Mouse (Mus musculus): ENCODE results near the gene 2200002D01Rik.

Gene 2200002D01Rik

DNA sequence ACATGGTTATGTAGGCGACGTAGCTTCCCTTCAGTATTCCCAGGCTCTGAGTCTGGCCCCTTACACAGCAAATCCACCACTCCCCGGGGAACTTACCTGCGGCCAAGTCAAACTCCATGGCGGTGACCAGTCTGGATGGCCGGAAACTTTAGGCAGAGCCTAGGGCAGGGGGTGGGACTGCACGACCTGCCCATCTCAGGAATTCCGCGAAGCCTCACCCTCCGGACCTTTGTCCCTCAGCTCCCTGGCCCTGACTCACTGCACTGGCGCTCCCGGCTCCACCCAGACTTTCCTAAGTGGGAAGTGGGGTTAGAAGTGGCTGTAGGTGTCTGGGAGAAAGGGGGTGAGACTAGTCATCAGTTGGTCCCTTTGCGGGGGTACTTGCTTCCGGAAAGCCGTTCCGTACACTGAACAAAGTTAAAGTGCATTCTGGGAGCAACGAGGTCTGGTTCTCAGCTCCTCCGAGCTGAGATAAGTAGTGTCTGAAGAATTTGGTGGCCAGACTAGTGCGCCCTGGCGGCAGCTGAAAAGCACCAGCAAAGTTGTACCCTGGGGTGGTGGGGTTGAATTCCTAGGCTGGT, at the start of gene 2200002D01Rik:
Gene 2200002D01Rik (minus strand): TSS at position 206 of the 581 bp plus-strand sequence.
- peak; percentile 56 for DNase-seq (ENCODE audit: low spot score)

DNA sequence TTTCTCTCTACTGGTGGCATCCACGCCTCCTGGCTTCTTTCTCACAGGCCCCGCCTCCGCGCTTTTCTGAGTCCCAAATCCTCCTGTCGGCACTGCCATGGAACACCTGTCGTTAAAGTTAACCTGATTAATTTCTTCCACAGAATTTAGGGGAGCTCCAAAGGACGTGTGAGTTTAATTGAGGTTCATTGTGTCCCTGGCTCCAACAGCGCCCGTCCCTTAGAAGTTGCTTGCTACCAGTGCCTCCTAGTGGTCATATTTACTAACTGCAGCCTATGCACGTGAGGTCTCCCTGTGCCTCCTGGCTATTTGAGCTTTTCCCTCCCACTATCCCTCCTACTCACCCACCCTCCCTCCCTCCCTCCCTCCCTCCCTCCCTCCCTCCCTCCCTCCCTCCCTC, 48.7 kb upstream of the 2200002D01Rik start:
- DNase-seq (ENCODE audit: low spot score): peak; percentile 91

DNA sequence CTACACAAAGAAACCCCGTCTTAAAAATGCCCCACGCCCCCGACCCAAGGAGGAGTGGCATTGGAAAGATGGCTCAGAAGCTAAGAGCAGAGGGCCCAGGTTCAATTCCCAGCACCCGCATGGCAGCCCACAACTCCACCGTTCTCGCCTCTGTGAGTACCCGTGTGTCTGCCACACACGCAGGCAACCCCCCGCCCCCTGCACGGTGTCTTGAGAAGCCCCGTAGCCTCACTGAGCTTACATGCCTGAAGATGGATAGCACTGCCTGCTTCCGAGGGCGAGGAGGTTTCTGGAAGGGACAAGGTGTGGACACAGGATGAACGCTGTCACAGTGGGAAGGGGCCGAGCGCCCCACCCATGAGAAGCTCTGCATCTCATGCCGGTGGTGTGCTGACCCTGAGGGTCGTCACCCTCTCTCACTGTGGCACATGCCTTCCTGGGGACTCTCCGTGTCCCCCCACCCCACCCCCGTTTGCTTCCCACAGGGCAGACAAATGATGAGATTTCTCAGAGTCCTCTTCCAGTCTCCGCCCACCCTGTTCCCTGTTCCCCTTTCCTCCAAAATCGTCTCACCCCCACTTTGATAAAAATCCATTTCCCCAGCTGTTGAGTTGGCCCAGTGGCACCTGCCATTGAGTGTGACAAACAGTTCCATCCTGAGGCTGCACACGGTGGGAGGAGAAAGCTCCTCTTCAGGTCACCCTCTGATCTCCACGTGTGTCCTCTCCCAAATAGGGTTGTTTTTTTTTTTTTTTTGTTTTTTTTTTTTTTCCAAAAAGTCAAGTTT, 47.8 kb upstream of the 2200002D01Rik start:
- peak; percentile 3 for DNase-seq (ENCODE audit: low spot score)

DNA sequence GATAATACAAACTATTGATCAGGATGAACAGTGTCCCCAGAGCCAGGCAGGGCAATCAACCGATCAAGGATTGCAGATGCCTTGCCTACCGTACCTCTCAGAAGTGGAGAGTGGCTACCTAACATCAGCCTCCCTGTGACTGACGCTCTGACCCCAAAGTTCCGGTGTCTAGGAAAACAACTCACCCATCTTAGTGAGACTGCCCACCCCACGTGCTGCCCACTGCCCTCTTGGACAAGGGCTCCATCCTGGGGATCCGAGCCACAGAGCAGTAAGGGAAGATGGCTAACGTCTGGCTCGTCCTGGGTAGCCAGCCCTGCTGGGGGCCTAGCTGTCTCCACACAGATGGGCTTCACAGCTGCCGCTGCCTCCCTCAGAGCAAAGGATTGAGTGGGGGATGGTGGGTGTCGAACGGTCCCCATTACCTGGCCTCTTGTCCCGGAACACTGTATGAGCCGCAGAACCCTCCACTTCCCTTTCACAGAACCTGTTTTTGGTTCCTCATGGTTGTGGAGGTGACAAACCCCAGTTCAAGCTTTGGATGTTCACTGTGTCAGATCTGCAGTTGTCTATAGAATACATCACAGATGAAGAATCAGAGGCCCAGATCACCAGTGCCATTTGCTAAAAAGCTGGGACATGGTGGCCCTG, 46.0 kb upstream of the 2200002D01Rik start:
- no peak for DNase-seq (ENCODE audit: low spot score)

DNA sequence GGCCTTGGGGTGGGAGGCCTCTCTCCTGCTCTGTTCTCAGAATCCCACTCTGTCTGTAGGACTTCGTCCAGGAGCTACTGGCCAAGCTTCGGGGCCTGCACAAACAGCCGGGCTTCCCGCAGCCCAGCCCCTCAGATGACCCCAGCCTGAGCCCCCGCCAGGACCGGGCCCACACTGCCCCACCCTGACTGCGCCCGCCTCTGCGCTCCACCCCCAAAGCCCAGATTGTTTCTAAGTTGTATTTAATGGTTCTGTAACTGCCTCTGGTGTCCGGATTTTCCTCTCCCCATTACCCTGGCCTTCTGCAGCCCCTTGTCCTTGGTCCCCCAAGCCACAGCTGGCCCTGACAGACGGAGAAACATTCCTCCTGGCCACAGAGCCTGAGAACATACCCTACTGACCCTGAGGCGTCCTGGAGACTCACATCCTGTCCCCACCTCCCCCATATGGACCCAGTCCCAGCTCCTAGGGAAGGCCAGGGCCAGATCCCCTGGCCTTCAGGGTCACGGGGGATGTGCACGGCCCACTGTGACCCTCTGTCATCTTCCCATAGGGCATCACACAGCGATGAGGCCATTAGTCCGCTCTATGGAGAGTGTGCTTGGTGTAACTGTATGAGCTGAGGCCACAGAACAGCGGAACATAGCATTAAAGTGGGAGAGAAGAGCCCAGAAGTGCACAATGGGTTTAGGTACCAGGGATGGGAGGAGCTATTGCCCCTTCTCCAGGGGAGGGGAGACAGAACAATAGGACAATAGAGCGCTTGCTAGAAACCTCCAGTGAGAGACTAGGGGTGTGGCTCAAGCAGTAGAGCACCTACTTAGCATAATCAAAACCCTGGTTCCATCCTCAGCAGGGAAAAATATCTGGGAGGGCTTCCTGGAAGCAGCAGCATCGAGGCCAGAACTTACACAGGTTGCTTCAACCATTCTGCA, 45.1 kb upstream of the 2200002D01Rik start:
- DNase-seq (ENCODE audit: low spot score): peak; percentile 65

DNA sequence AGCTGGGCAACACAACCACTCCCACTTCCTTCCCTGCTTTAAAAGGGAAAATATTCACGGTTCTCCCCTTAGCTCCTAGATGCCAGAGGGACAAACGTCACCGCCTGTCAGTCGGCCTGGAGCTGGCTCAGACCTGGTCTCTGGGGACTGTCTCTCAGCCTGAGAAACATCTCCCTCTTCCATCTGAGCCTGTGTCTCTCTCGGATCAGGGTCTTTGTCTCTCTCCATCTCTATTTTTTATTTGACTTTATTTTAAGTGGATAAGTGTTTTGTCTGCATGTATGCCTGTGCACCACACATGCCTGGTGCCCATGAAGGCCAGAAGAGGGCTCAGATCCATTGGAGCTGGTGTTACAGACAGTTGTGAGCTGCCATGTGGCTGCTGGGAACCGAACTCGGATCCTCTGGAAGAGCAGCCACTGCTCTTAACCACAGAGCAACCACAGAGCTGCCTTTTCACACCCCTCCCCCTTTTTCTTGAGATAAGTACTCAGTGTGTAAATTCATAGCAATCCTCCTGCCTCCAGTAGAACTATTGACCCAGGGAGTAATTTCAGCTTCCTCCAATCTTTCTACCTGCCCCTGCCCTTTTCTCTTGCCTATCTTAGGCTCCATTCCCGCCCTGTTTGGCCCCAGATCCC, 44.3 kb upstream of the 2200002D01Rik start:
- peak; percentile 57 for DNase-seq (ENCODE audit: low spot score)

DNA sequence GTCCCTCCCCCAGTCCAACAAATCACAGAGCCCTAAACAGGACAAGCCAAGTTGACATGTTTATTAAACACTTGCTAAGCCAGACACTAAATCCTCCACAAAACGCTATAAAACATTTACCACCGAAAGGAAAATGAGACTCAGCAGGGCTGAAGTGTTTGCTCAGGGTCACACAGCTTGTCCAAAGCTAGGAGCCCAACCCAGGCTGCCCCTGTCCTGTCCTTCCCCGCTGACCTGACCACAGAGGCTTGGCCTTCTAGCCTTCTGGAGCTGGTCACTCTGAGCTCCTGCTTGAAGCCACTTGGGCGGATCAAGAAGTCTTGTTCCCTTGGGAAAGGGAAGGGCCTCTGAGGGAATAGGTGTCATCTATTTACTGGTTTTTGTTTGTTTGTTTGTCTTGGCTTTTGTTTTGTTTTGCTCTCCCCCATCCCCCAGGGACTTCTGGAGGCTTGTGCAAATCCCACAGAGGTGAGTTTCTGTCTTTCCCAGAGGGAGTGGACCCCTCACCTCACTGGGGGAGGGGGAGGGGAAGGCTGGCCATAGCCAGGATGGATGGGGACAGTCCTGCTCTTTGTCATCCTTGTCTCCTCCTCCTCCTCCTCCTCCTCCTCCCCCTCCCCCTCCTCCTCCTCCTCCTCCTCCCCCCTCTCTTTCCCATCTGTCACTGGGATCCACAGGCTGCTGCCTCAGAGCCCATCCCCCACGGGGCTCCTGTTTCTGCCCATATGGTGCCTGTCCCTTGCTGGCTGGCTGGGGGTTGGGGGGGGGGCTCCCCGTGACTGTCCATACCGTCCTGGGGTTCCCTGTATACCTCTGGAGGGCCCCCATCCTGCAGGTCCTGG, 43.6 kb upstream of the 2200002D01Rik start:
- DNase-seq (ENCODE audit: low spot score): peak; percentile 66

DNA sequence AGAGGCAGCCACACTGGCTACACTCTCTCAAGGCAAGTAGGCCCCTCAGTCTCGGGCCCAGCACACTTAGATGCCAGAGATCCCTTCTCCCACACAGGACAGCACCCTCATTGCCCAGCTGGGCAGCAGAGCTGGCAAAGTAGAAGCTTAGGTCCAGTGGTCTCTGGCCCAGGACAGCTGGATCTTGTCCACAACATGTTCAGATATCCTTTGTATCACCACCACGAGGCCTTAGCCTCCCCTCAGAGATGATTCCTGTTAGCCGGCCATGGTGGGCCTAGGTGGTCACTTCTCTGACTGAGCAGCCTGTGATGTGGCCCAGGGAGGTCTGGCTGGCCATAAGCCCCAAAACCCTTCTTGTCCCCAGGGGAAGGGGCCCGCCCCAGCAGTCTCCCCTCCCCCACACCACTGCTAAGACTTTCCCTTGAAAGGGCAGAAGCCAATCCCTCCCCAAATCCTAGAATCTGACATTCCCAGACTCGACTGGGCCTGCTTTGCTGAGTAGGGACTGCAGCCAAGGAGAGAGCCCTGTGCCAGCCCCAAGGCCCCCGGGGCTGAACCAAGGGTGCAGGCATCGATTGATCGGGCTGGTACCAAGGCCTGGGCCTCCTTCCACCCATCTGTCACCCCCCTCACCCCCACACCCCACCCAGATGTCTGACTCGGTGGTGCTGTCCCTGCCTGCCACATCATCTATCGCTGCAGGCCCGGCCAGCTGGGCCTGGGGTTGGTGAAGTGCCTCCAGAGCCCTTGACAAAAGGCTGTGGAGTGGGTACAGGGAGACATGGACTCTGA, 42.6 kb upstream of the 2200002D01Rik start:
- no peak for DNase-seq (ENCODE audit: low spot score)

DNA sequence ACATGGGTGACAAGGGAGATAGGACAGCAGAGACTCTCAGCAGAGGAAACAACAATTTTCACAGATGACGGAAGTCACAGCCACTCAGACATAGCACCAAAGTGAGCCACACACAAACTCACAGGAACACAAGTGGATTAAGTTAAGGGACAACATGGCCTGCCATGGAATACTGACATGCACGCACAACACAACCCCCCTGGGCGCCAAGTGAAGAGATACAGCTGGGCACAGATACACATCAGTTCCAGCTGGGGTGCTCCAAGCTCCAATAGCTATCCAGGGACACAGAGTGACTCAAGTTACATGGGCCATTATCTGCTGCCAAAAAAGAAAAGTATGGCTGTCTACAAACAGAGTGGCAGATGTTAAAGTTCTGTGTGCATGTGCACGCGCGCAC, 41.6 kb upstream of the 2200002D01Rik start:
- DNase-seq (ENCODE audit: low spot score): peak; percentile 45

DNA sequence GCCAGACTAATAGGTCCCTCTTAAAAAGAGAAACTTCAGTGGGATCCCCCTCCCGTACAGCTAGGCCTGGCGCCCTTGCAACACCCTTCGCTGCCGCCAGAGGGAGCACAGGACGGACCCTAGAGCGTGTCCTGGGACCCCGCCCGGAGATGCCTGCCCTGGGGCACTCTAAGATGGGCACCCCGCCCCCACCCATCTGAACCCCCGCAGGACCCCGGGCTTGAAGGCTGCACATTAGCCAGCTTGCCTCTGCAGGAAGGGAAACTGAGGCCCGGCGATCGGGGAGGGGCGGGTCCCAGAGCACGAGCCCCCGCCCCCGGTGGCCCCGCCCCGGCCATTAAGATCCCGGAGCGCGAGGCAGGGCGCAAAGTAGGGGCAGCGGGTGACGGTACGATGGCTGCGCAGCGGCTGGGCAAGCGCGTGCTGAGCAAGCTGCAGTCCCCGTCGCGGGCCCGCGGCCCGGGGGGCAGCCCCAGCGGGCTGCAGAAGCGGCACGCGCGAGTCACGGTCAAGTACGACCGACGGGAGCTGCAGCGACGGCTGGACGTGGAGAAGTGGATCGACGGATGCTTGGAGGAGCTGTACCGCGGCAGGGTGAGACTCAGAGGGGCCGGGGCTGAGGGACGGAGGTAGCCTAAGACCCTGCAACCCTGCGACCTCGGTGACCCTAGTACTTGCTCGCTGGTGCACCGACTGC, 40.8 kb upstream of the 2200002D01Rik start, which contains the start of gene Ppp1r14a:
Gene Ppp1r14a (plus strand): TSS at position 367 of the 697 bp plus-strand sequence.
- DNase-seq (ENCODE audit: low spot score): peak; percentile 90

DNA sequence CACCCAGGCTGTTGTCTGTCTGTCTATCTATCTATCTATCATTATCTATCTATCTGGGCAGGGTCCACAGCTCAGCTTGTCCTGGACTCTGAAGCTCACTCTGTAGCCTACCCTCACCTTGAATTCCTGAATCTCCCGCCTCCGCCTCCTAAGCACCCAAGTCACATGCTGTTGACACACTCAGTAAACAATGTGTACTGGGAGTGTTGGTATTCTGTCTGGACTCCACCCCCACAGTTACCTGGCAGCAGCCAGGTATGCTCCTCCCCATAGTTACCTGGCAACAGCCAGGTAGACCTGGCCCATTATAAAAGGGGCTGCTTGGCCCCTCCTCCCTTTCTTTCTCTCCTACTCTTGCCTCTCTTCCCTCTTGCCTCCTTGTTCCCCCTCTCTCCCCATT, 39.8 kb upstream of the 2200002D01Rik start:
- no peak for DNase-seq (ENCODE audit: low spot score)

DNA sequence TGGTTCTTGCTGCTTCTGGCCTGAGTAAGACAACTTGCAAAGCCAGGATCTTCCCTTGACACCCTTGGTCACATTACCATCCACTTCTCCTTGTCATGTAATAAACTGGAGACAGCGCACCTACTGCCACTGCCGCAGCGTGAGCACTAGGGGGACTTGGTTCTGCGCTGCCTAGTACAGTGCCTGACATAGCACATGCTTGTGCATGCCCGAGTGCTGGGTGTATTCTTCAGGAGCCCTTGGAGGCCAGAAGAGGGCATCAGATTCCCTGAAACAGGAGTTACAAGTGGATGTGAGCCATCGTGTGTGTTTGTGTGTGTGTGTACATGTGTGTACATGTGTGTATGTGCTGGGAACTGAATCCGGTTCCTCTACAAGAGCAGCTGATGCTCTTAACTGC, 39.2 kb upstream of the 2200002D01Rik start:
- DNase-seq (ENCODE audit: low spot score): no peak

DNA sequence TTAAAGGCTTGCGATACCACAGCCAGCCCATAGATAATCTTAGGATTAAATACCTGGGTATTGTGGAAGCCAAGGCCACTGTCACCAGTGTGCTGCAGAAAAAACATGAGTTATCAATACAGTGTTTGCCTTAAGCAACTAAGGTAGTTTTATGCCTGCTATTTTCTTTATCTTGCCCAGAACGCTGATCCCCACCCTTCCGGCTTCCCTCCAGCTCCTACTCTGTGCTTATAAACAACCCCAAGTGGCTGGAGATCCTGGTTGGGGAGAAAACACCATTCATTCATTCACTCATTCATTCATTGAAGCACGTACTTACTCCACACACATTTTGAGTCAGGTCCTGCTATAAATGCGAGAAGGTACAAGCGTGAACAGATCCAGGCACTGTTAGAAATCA, 36.3 kb upstream of the 2200002D01Rik start:
- DNase-seq (ENCODE audit: low spot score): no peak

DNA sequence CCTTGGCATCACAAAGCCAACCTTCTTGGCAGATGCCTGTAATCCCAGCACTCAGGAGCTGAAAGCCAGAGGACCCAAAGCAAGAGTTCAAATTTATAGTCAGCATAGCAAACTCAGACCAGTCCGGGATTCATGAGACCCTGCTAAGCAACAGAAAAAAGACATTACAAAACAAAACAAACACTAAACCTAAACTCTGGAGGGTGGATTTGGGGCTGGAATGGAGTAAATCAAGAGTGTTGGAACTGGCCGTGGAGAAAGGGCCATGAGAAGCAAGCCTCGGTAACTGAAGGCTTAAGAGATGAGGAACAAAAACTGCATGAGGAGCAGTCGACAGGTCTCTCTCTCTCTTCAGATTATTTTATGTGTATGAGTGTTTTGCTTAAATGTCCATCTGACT, 35.6 kb upstream of the 2200002D01Rik start:
- no peak for DNase-seq (ENCODE audit: low spot score)

DNA sequence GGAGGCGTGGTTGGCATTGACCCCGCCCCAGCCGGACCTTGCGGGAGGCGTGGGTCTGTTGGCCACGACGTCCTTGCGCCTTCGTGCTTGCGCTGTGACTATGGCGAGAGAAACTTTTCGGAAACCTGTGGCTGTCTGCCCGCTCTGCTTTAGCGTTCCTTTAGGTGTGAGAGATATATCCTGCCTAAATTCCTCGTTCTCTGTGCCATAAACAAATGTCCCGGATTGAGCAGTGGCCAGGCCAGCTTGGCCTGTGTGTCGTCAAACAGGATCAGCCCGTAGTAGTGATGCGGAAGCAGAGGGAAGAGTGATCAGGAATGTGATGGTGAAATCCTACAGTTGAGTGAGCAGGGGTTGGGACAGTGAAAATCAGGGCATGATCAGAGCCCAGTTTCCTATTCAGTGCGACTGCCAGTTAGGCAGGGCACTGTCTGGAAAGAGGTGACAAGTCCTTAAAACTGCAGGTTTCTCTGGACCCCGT, 33.8 kb upstream of the 2200002D01Rik start:
- no peak for DNase-seq (ENCODE audit: low spot score)

DNA sequence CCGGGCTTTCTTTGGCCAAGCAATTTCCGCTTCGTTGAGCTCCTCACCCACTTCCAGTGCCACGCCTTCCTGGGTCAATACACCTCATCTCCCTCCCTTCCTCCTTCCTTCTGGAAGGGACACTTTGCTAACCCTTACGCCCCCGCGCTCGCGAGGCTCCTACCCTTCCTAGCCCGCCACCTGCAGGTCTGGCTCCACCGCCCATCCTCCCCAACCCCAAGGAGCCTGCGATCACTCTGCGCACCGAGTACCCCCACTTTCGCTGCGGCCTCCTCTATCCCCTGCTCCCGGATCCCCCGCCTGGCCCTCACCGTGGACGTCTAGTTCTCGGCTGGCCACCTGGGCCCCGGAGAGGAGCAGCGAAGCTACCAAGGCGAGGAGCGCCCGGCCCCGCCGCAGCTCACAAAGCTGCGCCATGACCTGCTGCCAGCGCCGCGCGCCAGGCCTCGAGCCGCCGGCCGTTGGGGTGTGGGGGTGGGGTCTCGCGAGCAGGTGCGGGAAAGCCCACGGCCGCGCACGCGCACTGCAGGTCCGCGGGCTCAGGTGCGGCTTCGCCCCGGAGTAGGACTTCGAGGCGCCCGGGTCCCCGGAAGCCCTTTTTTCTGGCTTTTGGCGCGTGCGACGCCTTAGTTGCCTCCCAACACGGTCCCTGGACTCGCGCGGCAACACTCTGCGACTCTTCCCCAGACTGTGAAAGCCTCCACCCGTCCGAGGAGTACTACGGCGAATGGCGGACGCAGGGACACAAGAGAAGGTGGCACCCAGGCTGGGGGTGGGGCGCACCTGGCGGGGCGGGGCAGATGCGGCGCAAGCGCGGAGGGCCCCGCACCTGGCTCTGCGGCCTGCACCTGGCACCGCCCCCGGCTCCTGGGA, 33.2 kb upstream of the 2200002D01Rik start, which contains the start of gene Spint2:
Gene Spint2 (minus strand): TSS at position 712 of the 873 bp plus-strand sequence.
- no peak for DNase-seq (ENCODE audit: low spot score)

DNA sequence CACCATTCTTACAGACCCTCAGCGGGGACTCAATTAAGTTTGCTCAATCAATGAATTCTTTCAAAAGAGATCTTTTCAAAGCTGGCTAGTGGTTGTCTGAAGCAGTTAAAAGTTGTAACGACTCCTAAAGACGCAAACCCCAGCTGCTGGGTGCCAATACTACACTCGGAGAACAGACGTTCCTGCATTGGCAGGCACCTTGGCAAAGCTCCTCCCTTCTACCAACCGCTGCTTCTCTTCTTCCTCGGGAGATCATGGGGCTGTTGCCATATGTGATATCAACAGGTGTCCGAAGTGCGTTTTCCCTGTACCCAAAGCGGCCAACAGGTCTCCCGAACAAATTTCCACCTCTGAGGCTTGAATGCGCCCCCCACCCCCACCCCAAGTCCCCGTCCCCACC, 32.5 kb upstream of the 2200002D01Rik start:
- DNase-seq (ENCODE audit: low spot score): no peak

DNA sequence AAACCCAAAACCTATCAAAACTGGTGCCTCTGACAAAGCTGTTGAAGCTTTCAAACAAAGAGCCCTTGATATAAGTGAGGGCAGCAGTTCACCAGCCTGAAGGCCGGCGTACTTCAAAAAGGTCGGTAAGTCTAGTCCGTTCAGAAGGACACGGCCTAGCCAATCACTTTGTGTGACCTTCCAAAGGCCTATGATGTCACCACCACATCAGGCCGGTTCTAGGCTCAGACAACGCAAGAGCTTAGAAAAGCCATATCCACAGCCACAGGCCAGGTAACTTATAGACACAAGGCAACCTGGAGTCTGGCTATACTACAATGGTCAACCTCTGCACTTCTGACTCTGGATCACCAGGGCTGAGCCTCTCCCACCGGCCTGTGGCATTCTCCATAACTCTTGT, 31.7 kb upstream of the 2200002D01Rik start:
- DNase-seq (ENCODE audit: low spot score): no peak
